Mouse (Mus musculus) midbrain, embryonic 16.5 days (tissue): ENCODE measurements around the gene Evi2b. TPM values are rescaled to one million over a fixed set of nuclear protein-coding genes. Genes with fewer than 3 reads are reported as not detected.

Experiments used
- ATAC-seq: fragments of 200-750 bp; cut with Nextera tagmentation; 2 replicates; pipeline ENCODE4 v1.8.0; 2017; ENCODE audit warnings: moderate TSS enrichment
- H3K27ac ChIP-seq: fragments of 300-500 bp; sonication (generic); 2 replicates; pipeline ENCODE4 v1.5.1; 2014; ENCODE audit warnings: mild to moderate bottlenecking, low read length, mixed read lengths
- H3K27me3 ChIP-seq: fragments of 300-500 bp; sonication (generic); 2 replicates; pipeline ENCODE4 v1.6.1; 2014; ENCODE audit warnings: low read depth, low read length, mixed read lengths; ENCODE audit not compliant: control insufficient read depth, insufficient read depth
- H3K36me3 ChIP-seq: fragments of 300-500 bp; sonication (generic); 2 replicates; pipeline ENCODE4 v1.6.1; 2014; ENCODE audit warnings: mild to moderate bottlenecking, low read length, moderate library complexity, mixed read lengths; ENCODE audit not compliant: control insufficient read depth, insufficient read depth
- H3K4me1 ChIP-seq: fragments of 300-500 bp; sonication (generic); 2 replicates; pipeline ENCODE4 v1.6.1; 2014; ENCODE audit warnings: mild to moderate bottlenecking, low read length, mixed read lengths; ENCODE audit not compliant: control insufficient read depth, insufficient read depth
- H3K4me2 ChIP-seq: fragments of 300-500 bp; sonication (generic); 2 replicates; pipeline ENCODE4 v1.6.1; 2014; ENCODE audit warnings: mild to moderate bottlenecking, low read length, mixed read lengths
- H3K4me3 ChIP-seq: fragments of 300-500 bp; sonication (generic); 2 replicates; pipeline ENCODE4 v1.5.1; 2014; ENCODE audit warnings: low read depth, mild to moderate bottlenecking, low read length, moderate library complexity, mixed read lengths
- H3K9ac ChIP-seq: fragments of 300-500 bp; sonication (generic); 2 replicates; pipeline ENCODE4 v1.6.1; 2014; ENCODE audit warnings: low read depth, low read length, mixed read lengths
- H3K9me3 ChIP-seq: fragments of 300-500 bp; sonication (generic); replicated peaks from 2 replicates; pipeline ENCODE4 v1.6.1; 2014; ENCODE audit warnings: mild to moderate bottlenecking, low read length, mixed read lengths; ENCODE audit not compliant: control insufficient read depth, poor library complexity, severe bottlenecking
- WGBS: fragments of 180-500 bp; shearing (Covaris S2); extraction: QIAGEN DNeasy Blood & Tissue Kit; methylation state at CpG from one replicate; pipeline ENCODE4 v1.1.7; 2014; 5-methylcytosine and 5-hydroxymethylcytosine counted together
- polyA plus RNA-seq: library from polyadenylated mRNA; unstranded; fragments of >200 nt; fragmentation: Nextera tagmentation; extraction: Ambion mirVana; gene quantifications from 2 replicates; pipeline ENCODE4 v1.2.1, GENCODE M21; 2015

The Evi2b gene
- polyA plus RNA-seq, 1 experiment from 2014 or later = not detected

- Histone ChIP-seq H3K4me3 (no peak overlapping the region), H3K27ac (no peak overlapping the region), H3K27me3 (no peaks in the 10 kb centered on the region), H3K9me3 (no peaks in the 10 kb centered on the region), H3K4me1 (no peaks in the 10 kb centered on the region), H3K9ac (no peak overlapping the region), H3K4me2 (no peak overlapping the region), H3K36me3 (no peaks in the 10 kb centered on the region)
- 97% methylated on average over 2 of the region's 2 CpGs for WGBS
- no peak for ATAC-seq
Observed at GRCm38 (mm10) chr11:79515798-79516197, 7.8 kb downstream of the Evi2b start.

- H3K27me3 ChIP-seq = no peaks in the 10 kb centered on the region
- no peaks in the 10 kb centered on the region for H3K4me1 ChIP-seq
- no peak overlapping the region for H3K4me2 ChIP-seq
- ATAC-seq = no peak
- H3K4me3 ChIP-seq = no peak overlapping the region
- H3K36me3 ChIP-seq = no peaks in the 10 kb centered on the region
- no peak overlapping the region for H3K9ac ChIP-seq
- no peak overlapping the region for H3K27ac ChIP-seq
- WGBS = 88% methylated on average over 6 of the region's 6 CpGs
- no peaks in the 10 kb centered on the region for H3K9me3 ChIP-seq
Observed at GRCm38 (mm10) chr11:79515331-79515730, 8.2 kb downstream of the Evi2b start.

GRCm38 (mm10) chr11:79511970-79512369, 11.6 kb downstream of the Evi2b start:
- 94% methylated on average over 3 of the region's 3 CpGs for WGBS
- H3K4me2 ChIP-seq = no peak overlapping the region
- H3K4me3 ChIP-seq = no peak overlapping the region
- H3K9me3 ChIP-seq = no peaks in the 10 kb centered on the region
- no peak for ATAC-seq
- no peaks in the 10 kb centered on the region for H3K36me3 ChIP-seq
- no peak overlapping the region for H3K27ac ChIP-seq
- no peaks in the 10 kb centered on the region for H3K27me3 ChIP-seq
- H3K4me1 ChIP-seq = no peaks in the 10 kb centered on the region
- H3K9ac ChIP-seq = no peak overlapping the region

GRCm38 (mm10) chr11:79504506-79504905, 19.1 kb downstream of the Evi2b start:
- no peak overlapping the region for H3K4me3 ChIP-seq
- H3K9ac ChIP-seq = no peak overlapping the region
- no peaks in the 10 kb centered on the region for H3K36me3 ChIP-seq
- H3K4me1 ChIP-seq = peaks cover 12% of the 10 kb centered on the region
- H3K27me3 ChIP-seq = no peaks in the 10 kb centered on the region
- H3K4me2 ChIP-seq = no peak overlapping the region
- no peaks in the 10 kb centered on the region for H3K9me3 ChIP-seq
- 59% methylated on average over 7 of the region's 7 CpGs for WGBS
- no peak for ATAC-seq
- no peak overlapping the region for H3K27ac ChIP-seq

DNA sequence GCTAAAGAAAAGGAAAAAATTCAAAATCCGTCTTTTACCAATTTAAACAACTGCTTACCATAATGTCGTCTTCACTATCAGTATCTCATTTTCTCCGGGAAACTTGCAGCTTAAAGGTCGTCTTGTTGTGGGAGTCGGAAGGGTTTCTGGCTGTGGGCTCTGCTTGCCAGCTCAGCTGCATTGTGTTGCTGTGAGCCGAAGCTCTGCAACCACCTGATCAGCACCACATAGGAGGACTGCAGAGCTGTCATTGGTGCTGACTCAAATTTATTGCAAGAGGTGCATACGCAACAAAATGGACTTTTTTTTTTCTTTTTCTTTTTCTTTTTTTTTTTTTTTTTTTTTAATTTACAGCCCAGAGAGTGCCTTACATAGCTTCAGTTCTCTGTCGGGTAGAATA, 19.7 kb downstream of the Evi2b start, which contains the start of gene Omg:
TSS of gene Omg (minus strand) at position 240 of the 400 bp plus-strand sequence.
- peaks cover 12% of the 10 kb centered on the region for H3K4me1 ChIP-seq
- H3K9ac ChIP-seq = no peak within 1 kb of the TSS
- no peaks in the 10 kb centered on the region for H3K27me3 ChIP-seq
- peak within 1 kb of the TSS; percentile 7; the same call in 1 of the 2 replicates for H3K4me3 ChIP-seq
- peak within 1 kb of the TSS; percentile 31; the same call in 1 of the 2 replicates for H3K27ac ChIP-seq
- WGBS = 16% methylated on average over 8 of the region's 8 CpGs
- H3K36me3 ChIP-seq = no peaks in the 10 kb centered on the region
- H3K4me2 ChIP-seq = peak within 1 kb of the TSS; percentile 38
- peak; percentile 84 for ATAC-seq
- no peaks in the 10 kb centered on the region for H3K9me3 ChIP-seq

- Histone ChIP-seq H3K9ac (no peak overlapping the region), H3K4me3 (no peak overlapping the region), H3K4me1 (peaks cover 12% of the 10 kb centered on the region), H3K27me3 (no peaks in the 10 kb centered on the region), H3K9me3 (no peaks in the 10 kb centered on the region), H3K4me2 (peak overlapping the region; percentile 38), H3K36me3 (no peaks in the 10 kb centered on the region), H3K27ac (peak overlapping the region; percentile 31; the same call in 1 of the 2 replicates)
- ATAC-seq = no peak
- 13% methylated on average over 2 of the region's 2 CpGs for WGBS
Observed at GRCm38 (mm10) chr11:79502917-79503316, 20.6 kb downstream of the Evi2b start.

- WGBS = 66% methylated on average over 10 of the region's 10 CpGs
- H3K9ac ChIP-seq = no peak overlapping the region
- peaks cover 4% of the 10 kb centered on the region; the same call in 1 of the 2 replicates for H3K4me1 ChIP-seq
- no peak overlapping the region for H3K4me3 ChIP-seq
- H3K4me2 ChIP-seq = no peak overlapping the region
- no peak overlapping the region for H3K27ac ChIP-seq
- H3K9me3 ChIP-seq = no peaks in the 10 kb centered on the region
- no peak for ATAC-seq
- no peaks in the 10 kb centered on the region for H3K27me3 ChIP-seq
- H3K36me3 ChIP-seq = no peaks in the 10 kb centered on the region
Observed at GRCm38 (mm10) chr11:79494976-79495800, 28.4 kb downstream of the Evi2b start.

DNA sequence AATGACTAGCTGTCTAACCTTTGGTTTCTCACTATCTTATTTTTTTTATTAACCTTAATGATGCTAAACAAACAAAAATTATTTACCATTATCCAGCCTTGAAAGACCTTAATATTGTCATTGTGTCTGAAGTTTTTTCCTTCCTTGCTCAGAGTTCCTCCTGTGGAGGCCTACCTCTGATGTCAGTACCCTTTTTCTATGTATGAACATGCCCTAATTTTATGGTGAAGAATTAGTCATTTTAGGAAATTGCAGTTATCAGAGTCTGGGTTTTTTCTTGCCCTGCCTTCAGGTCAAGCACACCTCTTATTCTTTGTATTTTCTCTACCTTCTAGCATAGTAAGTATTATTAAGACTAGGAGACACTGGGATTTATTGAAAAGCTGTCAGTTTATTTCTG, 38.8 kb downstream of the Evi2b start:
- Histone ChIP-seq H3K9me3 (no peaks in the 10 kb centered on the region), H3K9ac (no peak overlapping the region), H3K36me3 (peaks cover 6% of the 10 kb centered on the region; the same call in 1 of the 2 replicates), H3K4me1 (no peaks in the 10 kb centered on the region), H3K27ac (no peak overlapping the region), H3K4me2 (no peak overlapping the region), H3K4me3 (no peak overlapping the region), H3K27me3 (no peaks in the 10 kb centered on the region)
- ATAC-seq = no peak

DNA sequence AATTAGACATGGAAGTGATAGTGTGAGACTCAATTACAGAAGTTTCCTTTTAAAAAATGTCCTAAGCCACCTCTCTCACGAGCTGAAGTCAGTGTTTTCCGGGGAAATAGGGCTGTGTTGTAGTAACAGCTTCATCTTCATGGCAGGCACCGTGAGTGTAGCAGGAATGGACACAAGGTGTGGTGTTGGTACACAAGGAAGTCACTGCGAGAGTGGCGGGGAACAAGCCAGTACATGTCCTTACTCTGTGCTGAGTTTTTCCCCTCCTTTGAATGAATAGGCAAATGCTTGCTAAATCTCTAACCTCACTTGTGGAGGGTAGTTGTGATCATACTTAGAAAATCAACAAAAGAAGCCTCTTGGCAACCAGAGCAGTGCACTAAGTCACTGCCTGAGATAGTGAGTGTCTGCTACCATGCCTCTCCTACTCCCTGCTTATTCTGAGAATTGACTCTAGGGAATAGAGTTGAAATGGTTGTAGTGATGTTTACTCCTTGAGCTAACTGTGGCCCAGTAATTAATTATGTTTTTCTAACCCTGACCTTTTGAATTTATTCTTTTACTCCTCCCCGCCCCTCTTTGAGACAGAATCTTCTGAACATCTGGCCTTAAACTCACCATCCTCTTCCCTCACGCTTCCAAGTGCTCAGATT, 39.6 kb downstream of the Evi2b start:
- H3K4me1 ChIP-seq = no peaks in the 10 kb centered on the region
- H3K27ac ChIP-seq = no peak overlapping the region
- WGBS = 92% methylated on average over 7 of the region's 7 CpGs
- no peak overlapping the region for H3K9ac ChIP-seq
- no peaks in the 10 kb centered on the region for H3K9me3 ChIP-seq
- H3K27me3 ChIP-seq = no peaks in the 10 kb centered on the region
- ATAC-seq = no peak
- H3K36me3 ChIP-seq = peaks cover 6% of the 10 kb centered on the region; the same call in 1 of the 2 replicates
- H3K4me2 ChIP-seq = no peak overlapping the region
- no peak overlapping the region for H3K4me3 ChIP-seq
